Mouse (Mus musculus) megakaryocyte-erythroid progenitor cell, adult 5-6 weeks (primary cell): ENCODE results near the gene Rtbdn. TPM values are rescaled to one million over a fixed set of nuclear protein-coding genes. Genes with fewer than 3 reads are reported as not detected.

Experiments used
- ATAC-seq: replicated peaks from 2 replicates; pipeline ENCODE4 v1.8.0; 2016; ENCODE audit warnings: mild to moderate bottlenecking, inconsistent platforms; ENCODE audit not compliant: severe bottlenecking, poor library complexity, low FRiP score, low TSS enrichment
- total RNA-seq, 2 experiments: library from RNA; stranded (forward) in 1 of 2; stranded (reverse) in 1 of 2; fragments of 200-1000, 215-1000 nt in 1 of 2; fragments of >200 nt in 1 of 2; fragmentation: Nextera tagmentation in 1 of 2; gene quantifications; 2 replicates each; pipeline ENCODE4 v1.2.3; 2014 to 2017

Gene Rtbdn
- total RNA-seq, 2 experiments from 2014 or later = not detected

- ATAC-seq = 0 out of 2 replicates have a peak, but pooled peaks have one; percentile 15
Measured at GRCm38 (mm10) chr8:84945633-84946527, 911 bp upstream of the Rtbdn start.

- ATAC-seq = peak; percentile 59
Measured at GRCm38 (mm10) chr8:84947241-84947545, 402 bp downstream of the Rtbdn start.

DNA sequence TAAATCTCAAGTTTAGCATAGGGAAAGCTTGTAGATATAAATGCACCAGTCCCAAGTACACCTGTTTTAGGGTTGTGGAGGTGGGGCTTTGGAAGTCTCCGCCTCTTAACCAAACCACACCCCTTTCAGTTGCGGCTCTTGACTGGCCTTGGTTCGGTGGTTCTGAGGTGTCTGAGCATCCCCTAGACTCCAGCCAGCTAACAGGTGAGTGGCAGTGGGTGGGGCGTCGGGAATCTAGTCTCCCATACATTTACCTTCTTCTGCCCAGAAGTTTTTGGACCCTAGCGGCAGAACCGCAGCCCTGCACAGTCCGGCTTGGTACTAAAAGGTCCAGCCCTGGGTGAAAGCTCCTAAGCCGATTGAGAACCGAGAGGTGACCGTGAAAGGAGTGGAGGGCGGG is 3.0 kb downstream of the Rtbdn start:
- no peak for ATAC-seq

DNA sequence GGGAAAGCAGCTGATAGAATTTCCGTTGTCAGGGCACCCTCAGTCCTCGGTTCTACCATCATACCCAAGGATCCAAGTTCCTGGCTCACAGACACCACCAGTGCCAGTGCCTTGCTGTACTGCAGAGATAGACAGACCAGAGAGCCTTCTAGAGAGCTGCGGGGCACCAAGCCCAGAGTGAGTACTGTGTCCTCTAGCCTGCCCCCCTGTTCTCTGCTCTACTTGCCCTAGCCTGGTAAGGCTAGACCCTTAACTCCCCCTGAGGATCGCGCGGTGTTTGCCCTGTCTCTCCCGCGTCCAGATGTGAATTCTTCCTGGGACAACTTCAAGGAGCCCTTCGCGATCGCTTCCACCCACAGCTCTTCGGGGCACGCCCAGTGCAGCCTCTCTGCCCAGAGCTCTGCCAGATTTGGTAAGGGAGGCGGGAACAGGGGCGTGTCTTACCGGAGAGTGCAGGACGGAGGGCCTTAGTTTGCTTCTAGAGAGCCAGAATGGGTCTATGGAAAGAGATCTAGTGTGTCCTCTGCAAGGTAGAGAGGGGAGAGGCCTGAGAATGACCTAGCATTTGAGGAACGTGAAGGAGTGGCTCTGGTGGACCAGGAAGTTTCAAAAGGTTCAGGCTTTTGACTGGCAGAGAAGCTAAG is 5.9 kb downstream of the Rtbdn start:
- peak; percentile 81 for ATAC-seq

- peak; percentile 45 for ATAC-seq
Measured at GRCm38 (mm10) chr8:84956768-84957167, 10.0 kb downstream of the Rtbdn start.

DNA sequence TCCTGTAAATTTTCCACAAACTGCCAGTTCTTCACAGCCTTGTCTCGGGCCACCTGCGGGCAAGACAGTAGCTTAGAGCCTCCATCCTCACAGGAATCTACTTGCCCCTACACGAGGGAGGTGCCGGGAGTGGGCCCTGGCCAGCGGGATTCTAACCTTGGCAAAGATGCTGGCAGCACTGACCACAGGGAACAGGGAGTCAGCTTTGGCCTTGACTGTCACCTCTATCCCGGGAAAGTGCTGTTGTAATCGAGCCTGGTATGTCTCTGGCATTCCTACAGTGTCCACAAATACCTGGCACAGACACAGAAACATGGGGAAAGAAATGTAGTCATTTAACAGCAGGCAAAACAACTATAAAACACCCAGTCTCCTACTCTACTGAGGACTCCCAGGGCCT is 13.0 kb downstream of the Rtbdn start:
- no peak for ATAC-seq

DNA sequence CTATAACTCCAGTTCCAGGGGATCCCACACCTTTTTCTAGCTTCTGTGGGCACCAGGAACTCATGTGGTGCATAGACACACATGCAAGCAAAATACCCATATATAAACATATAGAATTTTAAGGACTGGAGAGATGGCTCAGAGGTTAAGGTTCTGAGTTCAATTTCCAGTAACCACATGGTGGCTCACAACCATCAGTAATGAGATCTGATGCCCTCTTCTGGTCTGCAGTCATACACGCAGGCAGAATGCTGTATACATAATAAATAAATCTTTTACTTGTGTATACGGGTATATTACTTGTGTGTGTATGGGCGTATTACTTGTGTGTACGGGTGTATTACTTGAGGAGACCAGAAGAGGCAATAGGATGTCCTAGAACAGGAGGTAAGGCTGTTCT is 17.2 kb downstream of the Rtbdn start:
- ATAC-seq = no peak

GRCm38 (mm10) chr8:84965731-84966291 is 19.0 kb downstream of the Rtbdn start:
- peak; percentile 80 for ATAC-seq

- ATAC-seq = no peak
Measured at GRCm38 (mm10) chr8:84966603-84967002, 19.8 kb downstream of the Rtbdn start.

DNA sequence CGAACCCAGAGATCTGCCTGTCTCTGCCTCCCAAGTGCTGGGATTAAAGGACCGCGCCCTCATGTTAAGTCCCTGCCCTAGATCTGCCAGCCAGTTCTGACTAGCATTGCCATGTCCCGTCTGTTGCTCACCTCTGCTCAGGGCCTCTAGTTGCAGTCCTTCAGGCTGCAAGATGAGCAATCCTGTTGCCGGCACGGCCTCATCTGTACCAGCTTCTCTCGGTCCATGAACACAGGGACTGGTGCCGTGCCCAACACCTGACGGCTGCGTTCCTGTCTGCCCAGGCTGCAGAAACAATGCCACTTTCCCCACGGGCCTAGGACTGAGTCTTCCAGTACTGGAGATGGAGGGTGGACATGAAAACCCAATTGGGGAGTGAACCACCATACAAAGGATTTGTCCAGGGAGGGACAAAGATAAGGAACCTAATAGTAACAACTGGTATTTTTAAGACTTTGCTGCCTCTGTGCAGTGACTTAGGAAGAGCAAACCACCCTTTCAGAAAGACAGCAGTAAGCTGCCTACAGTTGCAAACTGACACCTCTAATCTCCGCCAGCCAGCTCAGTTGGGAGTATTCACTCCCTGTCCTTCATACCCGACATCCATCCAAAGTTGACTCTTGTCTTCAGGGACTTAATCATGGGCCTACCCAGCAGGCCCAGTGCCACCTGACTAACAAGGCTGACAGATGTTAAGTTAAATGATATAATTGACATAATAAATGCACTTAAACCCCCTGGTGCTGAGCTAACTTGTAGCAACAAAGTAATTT is 20.9 kb downstream of the Rtbdn start:
- ATAC-seq = no peak

DNA sequence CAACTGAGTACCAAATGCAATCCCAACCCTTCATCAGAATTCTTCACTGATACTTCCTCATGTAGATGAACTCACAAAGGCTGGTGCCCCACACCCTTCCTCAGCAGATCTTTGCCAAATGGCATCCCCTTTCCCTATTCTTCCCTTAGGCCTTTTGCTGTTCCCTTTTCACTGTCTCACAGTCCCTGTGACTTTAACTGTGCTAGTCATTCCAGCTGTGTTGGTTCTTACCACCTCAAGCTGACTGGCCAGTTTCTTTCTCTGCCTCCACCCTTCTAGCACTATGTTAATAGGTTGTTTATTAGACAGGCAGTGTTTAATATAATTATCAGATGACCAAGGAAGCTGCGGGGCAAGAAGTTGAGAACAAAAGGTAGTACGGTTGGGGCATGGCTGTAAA is 21.9 kb downstream of the Rtbdn start:
- no peak for ATAC-seq

- ATAC-seq = peak; percentile 31
Measured at GRCm38 (mm10) chr8:84969241-84970134, 22.7 kb downstream of the Rtbdn start, which contains the start of the genes Gm49661, Prdx2 and Rnaseh2a. Gene Gm49661, minus strand, starts transcription at chr8:84969433. Gene Prdx2, plus strand, starts transcription at chr8:84969587. Gene Rnaseh2a, minus strand, starts transcription at chr8:84969767.

DNA sequence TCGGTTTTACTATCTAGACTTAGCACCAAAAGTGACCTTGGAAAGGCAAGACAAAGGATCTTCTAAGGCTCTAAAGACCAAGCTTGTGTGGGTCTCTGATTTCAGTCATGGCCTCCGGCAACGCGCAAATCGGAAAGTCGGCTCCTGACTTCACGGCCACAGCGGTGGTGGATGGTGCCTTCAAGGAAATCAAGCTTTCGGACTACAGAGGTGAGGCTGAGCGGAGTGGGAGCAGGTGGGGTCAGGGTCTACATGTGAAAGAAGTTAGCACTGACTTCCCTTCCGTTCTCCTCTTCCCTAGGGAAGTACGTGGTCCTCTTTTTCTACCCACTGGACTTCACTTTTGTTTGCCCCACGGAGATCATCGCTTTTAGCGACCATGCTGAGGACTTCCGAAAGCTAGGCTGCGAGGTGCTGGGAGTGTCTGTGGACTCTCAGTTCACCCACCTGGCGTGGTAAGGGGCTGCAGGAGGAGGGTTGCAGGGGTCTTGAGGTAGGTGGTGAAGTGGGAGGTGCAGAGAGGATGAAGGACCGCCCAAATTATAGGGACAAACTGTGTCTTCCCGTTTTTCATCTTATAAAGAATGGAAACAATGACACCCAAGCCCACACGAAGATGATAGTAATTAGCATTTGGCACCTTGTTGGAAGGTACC is 23.5 kb downstream of the Rtbdn start:
- no peak for ATAC-seq

DNA sequence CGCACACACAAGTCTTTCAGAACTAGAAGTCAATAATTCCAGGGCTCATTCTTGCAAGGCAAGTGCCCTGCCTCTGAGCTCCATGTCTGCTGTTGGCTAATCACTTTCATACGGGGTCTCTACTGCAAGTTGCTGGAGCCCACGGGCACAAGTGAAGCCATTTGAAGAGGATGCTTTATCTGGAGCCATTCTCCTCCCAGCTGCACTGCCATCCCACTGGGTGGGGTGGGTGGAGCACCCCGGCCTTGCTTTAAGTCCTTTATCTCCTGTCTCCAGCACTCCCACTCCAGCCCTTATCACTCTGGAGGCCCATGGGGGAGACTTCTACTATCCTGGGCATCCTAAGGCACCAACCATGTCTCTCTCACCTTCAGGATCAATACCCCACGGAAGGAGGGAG is 24.1 kb downstream of the Rtbdn start:
- peak; percentile 64 for ATAC-seq

- no peak for ATAC-seq
Measured at GRCm38 (mm10) chr8:84973079-84973478, 26.3 kb downstream of the Rtbdn start.

DNA sequence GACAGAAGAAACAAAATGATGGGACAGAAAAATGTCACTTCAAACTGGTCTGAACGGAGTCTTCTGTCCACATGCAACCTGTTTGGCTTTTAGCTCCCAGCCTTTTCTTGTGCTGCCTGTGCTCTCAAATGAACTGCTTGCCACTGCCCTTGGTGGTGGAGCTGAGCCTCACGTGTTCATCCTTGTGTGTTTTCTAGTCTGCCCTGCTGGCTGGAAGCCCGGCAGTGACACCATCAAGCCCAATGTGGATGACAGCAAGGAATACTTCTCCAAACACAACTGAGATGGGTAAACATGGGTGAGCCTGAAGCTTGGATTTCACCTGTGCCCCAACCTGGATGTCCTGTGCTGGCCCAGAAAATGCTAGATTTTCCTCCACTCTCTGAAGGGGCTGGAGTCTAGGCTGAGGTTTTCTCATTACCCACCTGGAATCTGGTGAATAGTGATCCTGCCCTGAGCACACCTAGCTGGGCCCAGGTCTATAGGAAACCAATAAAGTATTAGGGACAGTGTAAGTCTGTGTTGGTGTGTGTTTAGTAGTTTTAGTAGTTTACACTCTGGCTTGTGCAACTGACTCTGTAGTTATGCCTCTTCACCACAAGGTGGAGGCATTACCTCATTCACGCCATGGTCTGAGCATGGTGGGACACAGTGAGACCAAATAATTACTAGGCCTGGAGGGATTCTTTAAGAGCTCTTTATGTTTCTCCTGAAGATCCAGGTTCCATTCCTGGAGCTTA is 27.2 kb downstream of the Rtbdn start:
- ATAC-seq = no peak

- no peak for ATAC-seq
Measured at GRCm38 (mm10) chr8:84974543-84975142, 27.9 kb downstream of the Rtbdn start.
